Mouse (Mus musculus) kidney, adult 2 months (tissue): ENCODE measurements around the gene Fam173a. TPM values are rescaled to one million over a fixed set of nuclear protein-coding genes. Genes with fewer than 3 reads are reported as not detected.
"Not testable (repeated sequence)": the region's sequence is repeated elsewhere in the genome, so short reads cannot be mapped to it uniquely, and the experiment has no call there.

ENCODE experiments used
- DNase-seq: peaks from one replicate; pipeline ENCODE4 v3.0.0; 2021
- H3K27ac ChIP-seq: fragments of 200-500 bp; 2 replicates; pipeline ENCODE4 v1.5.1; 2012; ENCODE audit warnings: low read depth, low read length, control low read depth, inconsistent platforms; ENCODE audit not compliant: insufficient read depth
- H3K27me3 ChIP-seq: fragments of 200-500 bp; replicated peaks from 2 replicates; pipeline ENCODE4 v1.6.1; 2012; ENCODE audit warnings: mild to moderate bottlenecking, moderate library complexity, low read length, inconsistent platforms; ENCODE audit not compliant: control insufficient read depth, insufficient read depth
- H3K36me3 ChIP-seq: fragments of 200-500 bp; 2 replicates; pipeline ENCODE4 v1.6.1; 2012; ENCODE audit warnings: mild to moderate bottlenecking, moderate library complexity, low read length, inconsistent platforms; ENCODE audit not compliant: control insufficient read depth, insufficient read depth
- H3K4me1 ChIP-seq: fragments of 200-500 bp; 2 replicates; pipeline ENCODE4 v1.6.1; 2011; ENCODE audit warnings: low read length; ENCODE audit not compliant: control insufficient read depth, insufficient read depth
- H3K4me3 ChIP-seq: fragments of 200-500 bp; 2 replicates; pipeline ENCODE4 v1.5.1; 2011; ENCODE audit warnings: mild to moderate bottlenecking, low read depth, low read length, control low read depth; ENCODE audit not compliant: insufficient read depth
- CTCF ChIP-seq: fragments of 200-500 bp; conservative IDR thresholded peaks from 2 replicates; pipeline ENCODE4 v1.5.1; 2011; ENCODE audit warnings: low read depth, mild to moderate bottlenecking, control low read depth, low read length, moderate library complexity, mixed read lengths; ENCODE audit not compliant: insufficient read depth, insufficient read length
- POLR2A ChIP-seq: fragments of 200-500 bp; IDR thresholded peaks from one replicate; pipeline ENCODE4 v1.6.1; 2011; ENCODE audit warnings: low read depth, low read length, control low read depth
- WGBS: fragments of 180-500 bp; shearing (Covaris S2); methylation state at CpG from one replicate; pipeline ENCODE4 v1.1.7; 2018; 5-methylcytosine and 5-hydroxymethylcytosine counted together
- polyA plus RNA-seq: library from polyadenylated mRNA; depleted of rRNA; stranded (reverse); fragments of >200 nt; gene quantifications from 2 replicates; pipeline ENCODE4 v1.2.3, GENCODE M21; 2012; rRNA removed

Fam173a gene
- polyA plus RNA-seq, 1 experiment: 158 TPM

DNA sequence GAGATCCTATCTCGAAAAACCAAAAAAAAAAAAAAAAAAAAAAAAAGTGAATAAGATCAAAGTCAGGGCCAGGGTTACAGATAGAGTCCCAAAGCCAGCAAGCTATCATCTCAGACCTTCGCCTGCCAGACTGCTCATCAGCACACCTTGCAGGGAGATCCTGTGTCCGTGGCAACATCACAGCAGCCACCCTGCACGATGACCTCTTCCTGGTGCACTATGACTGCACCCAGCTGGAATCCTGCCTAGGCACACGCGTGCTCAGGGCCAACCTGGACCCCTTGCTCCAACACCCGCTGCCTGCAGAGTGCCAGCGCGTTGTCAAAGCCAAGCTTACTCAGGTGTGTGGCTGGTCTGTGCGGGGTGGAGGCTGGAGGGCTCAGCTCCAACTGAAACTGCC, 48.4 kb downstream of the Fam173a start:
- 77% methylated on average over 10 of the region's 10 CpGs for WGBS
- H3K4me1 ChIP-seq: no peaks in the 10 kb centered on the region
- no peak for DNase-seq
- H3K27me3 ChIP-seq: no peaks in the 10 kb centered on the region
- TF ChIP-seq POLR2A: no peak
- TF ChIP-seq CTCF: no peak
- H3K36me3 ChIP-seq: no peaks in the 10 kb centered on the region
- no peak overlapping the region for H3K4me3 ChIP-seq
- no peak overlapping the region for H3K27ac ChIP-seq

DNA sequence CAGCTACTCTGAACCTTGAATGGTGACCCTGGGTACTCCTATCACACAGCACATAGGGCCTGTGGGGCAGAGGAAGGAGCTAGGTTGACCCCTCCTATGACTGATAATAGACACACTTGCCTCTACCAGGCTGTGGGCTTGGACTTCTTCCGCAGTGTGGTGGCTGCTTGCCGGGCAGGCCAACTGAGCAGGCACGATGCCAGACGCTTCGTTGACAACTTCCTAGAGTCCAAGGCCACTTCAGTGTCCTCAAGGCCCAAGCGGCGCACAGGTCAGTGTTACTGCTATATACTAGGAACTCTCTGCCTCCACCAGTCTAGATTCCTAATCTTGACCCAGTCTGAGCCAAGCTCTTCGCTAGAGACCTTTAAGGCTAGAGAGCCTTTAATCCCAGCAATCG, 48.9 kb downstream of the Fam173a start:
- WGBS: 86% methylated on average over 9 of the region's 9 CpGs
- H3K4me1 ChIP-seq: no peaks in the 10 kb centered on the region
- DNase-seq: no peak
- H3K27ac ChIP-seq: no peak overlapping the region
- no peaks in the 10 kb centered on the region for H3K36me3 ChIP-seq
- H3K27me3 ChIP-seq: no peaks in the 10 kb centered on the region
- no peak overlapping the region for H3K4me3 ChIP-seq
- TF ChIP-seq CTCF: no peak
- no peak for TF ChIP-seq POLR2A

GRCm38 (mm10) chr17:25741471-25741870, 51.2 kb downstream of the Fam173a start:
- H3K27ac ChIP-seq, H3K36me3 ChIP-seq, H3K27me3 ChIP-seq, DNase-seq, H3K4me1 ChIP-seq, H3K4me3 ChIP-seq: not testable (repeated sequence)
- 78% methylated on average over 12 of the region's 12 CpGs for WGBS

Other genes starting within 250 kb of the Fam173a start
- 0.70 and 0.76 TPM in 2 replicates for gene Sox8, start 222.2 kb downstream of the Fam173a start, polyA plus RNA-seq
- gene Lmf1, start 213.8 kb downstream of the Fam173a start, polyA plus RNA-seq: 31.6 and 35.4 TPM in 2 replicates
- not detected in 2 replicates for gene Gng13, start 75.7 kb downstream of the Fam173a start, polyA plus RNA-seq
- 0.75 and 1.5 TPM in 2 replicates for gene Chtf18, start 65.5 kb downstream of the Fam173a start, polyA plus RNA-seq
- 20.7 and 26.4 TPM in 2 replicates for gene Rpusd1, start 65.2 kb downstream of the Fam173a start, polyA plus RNA-seq
- gene Mslnl, start 56.9 kb downstream of the Fam173a start, polyA plus RNA-seq: 0.10 TPM in 1 of 2 replicates, not detected in the other
- 3.3 and 3.9 TPM in 2 replicates for gene Msln, start 38.5 kb downstream of the Fam173a start, polyA plus RNA-seq
- gene Narfl, start 19.1 kb downstream of the Fam173a start, polyA plus RNA-seq: 47.5 and 50.5 TPM in 2 replicates
- 58.9 and 62.8 TPM in 2 replicates for gene Haghl, start 7.2 kb downstream of the Fam173a start, polyA plus RNA-seq
- 0.06 and 0.12 TPM in 2 replicates for gene Ccdc78, start 6.3 kb downstream of the Fam173a start, polyA plus RNA-seq
- gene AC134908.4, start 2.8 kb upstream of the Fam173a start, polyA plus RNA-seq: 0.64 TPM in 1 of 2 replicates, not detected in the other
- 50.1 and 61.3 TPM in 2 replicates for gene Metrn, start 4.2 kb upstream of the Fam173a start, polyA plus RNA-seq
- gene Fbxl16, start 16.2 kb upstream of the Fam173a start, polyA plus RNA-seq: 3.6 TPM in 2 replicates
- gene Wdr24, start 30.7 kb upstream of the Fam173a start, polyA plus RNA-seq: 34.9 and 42.1 TPM in 2 replicates
- gene Jmjd8, start 36.0 kb upstream of the Fam173a start, polyA plus RNA-seq: 132 and 139 TPM in 2 replicates
- gene Stub1, start 40.5 kb upstream of the Fam173a start, polyA plus RNA-seq: 140 and 144 TPM in 2 replicates
- 9.2 and 13.9 TPM in 2 replicates for gene Rhbdl1, start 44.4 kb upstream of the Fam173a start, polyA plus RNA-seq
- gene Gm20683, start 48.9 kb upstream of the Fam173a start, polyA plus RNA-seq: 26.3 and 50.3 TPM in 2 replicates
- gene Rhot2, start 52.0 kb upstream of the Fam173a start, polyA plus RNA-seq: 133 and 147 TPM in 2 replicates
- 23.8 and 25.5 TPM in 2 replicates for gene Wdr90, start 68.6 kb upstream of the Fam173a start, polyA plus RNA-seq
- gene Mcrip2, start 75.9 kb upstream of the Fam173a start, polyA plus RNA-seq: 258 and 286 TPM in 2 replicates
- gene Mettl26, start 82.2 kb upstream of the Fam173a start, polyA plus RNA-seq: 509 and 656 TPM in 2 replicates
- gene Wfikkn1, start 88.0 kb upstream of the Fam173a start, polyA plus RNA-seq: 0.31 and 0.42 TPM in 2 replicates
- gene Rab40c, start 126.8 kb upstream of the Fam173a start, polyA plus RNA-seq: 31.3 and 34.8 TPM in 2 replicates
- 236 and 270 TPM in 2 replicates for gene Pigq, start 152.0 kb upstream of the Fam173a start, polyA plus RNA-seq
- 16.0 and 21.0 TPM in 2 replicates for gene Nhlrc4, start 152.1 kb upstream of the Fam173a start, polyA plus RNA-seq
- 7.2 and 8.3 TPM in 2 replicates for gene A930017K11Rik, start 159.7 kb upstream of the Fam173a start, polyA plus RNA-seq
- gene Capn15, start 192.9 kb upstream of the Fam173a start, polyA plus RNA-seq: 24.0 and 31.6 TPM in 2 replicates